Mouse (Mus musculus) spleen, embryonic (tissue): ENCODE results near the gene AU022751.
"Not testable (repeated sequence)": the region's sequence is repeated elsewhere in the genome, so short reads cannot be mapped to it uniquely, and the experiment has no call there.

Source experiments
- CTCF ChIA-PET: fragments of 350-600 bp; sonication (Branson Sonifier 250); formaldehyde crosslinking; loops from one replicate; lab custom pipeline; 2022; lab: Charles Lee

Gene AU022751

GRCm38 (mm10) chrX:6082954-6083680, at the start of gene AU022751:
Gene AU022751 (minus strand): TSS chrX:6083419.
- CTCF ChIA-PET, result no interaction called here

- CTCF ChIA-PET, result no interaction called here
Measured at GRCm38 (mm10) chrX:6091996-6092757, 9.0 kb upstream of the AU022751 start.

GRCm38 (mm10) chrX:6091547-6091946, 8.3 kb upstream of the AU022751 start:
- CTCF ChIA-PET, result no interaction called here

GRCm38 (mm10) chrX:6061563-6061962, 21.7 kb downstream of the AU022751 start:
- CTCF ChIA-PET, result no interaction called here

GRCm38 (mm10) chrX:6047936-6048614, 35.1 kb downstream of the AU022751 start:
- CTCF ChIA-PET, result not testable (repeated sequence)

- CTCF ChIA-PET, result not testable (repeated sequence)
Measured at GRCm38 (mm10) chrX:6047066-6047935, 35.9 kb downstream of the AU022751 start, which contains the start of gene Nudt11. Gene Nudt11 (plus strand): TSS chrX:6047453.
